Mouse (Mus musculus) liver, embryonic 11.5 days (tissue): Measurements from ENCODE around the gene Alkbh6. TPM values are rescaled to one million over a fixed set of nuclear protein-coding genes. Genes with fewer than 3 reads are reported as not detected.
A peak's percentile ranks its signal among the peaks of the same experiment; 100 is the strongest.

Experiments used
- ATAC-seq: fragments of 200-750 bp; cut with Nextera tagmentation; replicated peaks from 2 replicates; pipeline ENCODE4 v1.8.0; 2017; ENCODE audit warnings: moderate number of reproducible peaks, mild to moderate bottlenecking, moderate TSS enrichment, moderate library complexity; ENCODE audit not compliant: low FRiP score
- DNase-seq: peaks from one replicate; pipeline ENCODE4 v3.0.0-alpha.2; 2017; ENCODE audit warnings: low spot score
- H3K27ac ChIP-seq: fragments of 300-500 bp; sonication (generic); 2 replicates; pipeline ENCODE4 v1.5.1; 2014; ENCODE audit warnings: mild to moderate bottlenecking, low read depth, low read length, control low read depth
- H3K27me3 ChIP-seq: fragments of 300-500 bp; sonication (generic); replicated peaks from 2 replicates; pipeline ENCODE4 v1.6.1; 2014; ENCODE audit warnings: low read length, mixed read lengths; ENCODE audit not compliant: control insufficient read depth, insufficient read depth
- H3K36me3 ChIP-seq: fragments of 300-500 bp; sonication (generic); 2 replicates; pipeline ENCODE4 v1.6.1; 2014; ENCODE audit warnings: mild to moderate bottlenecking, low read length, moderate library complexity, mixed read lengths; ENCODE audit not compliant: control insufficient read depth, insufficient read depth
- H3K4me1 ChIP-seq: fragments of 300-500 bp; sonication (generic); replicated peaks from 2 replicates; pipeline ENCODE4 v1.6.1; 2014; ENCODE audit warnings: low read length, mixed read lengths; ENCODE audit not compliant: control insufficient read depth, insufficient read depth
- H3K4me2 ChIP-seq: fragments of 300-500 bp; sonication (generic); 2 replicates; pipeline ENCODE4 v1.6.1; 2014; ENCODE audit warnings: mild to moderate bottlenecking, control low read depth, moderate library complexity
- H3K4me3 ChIP-seq: fragments of 300-500 bp; sonication (generic); 2 replicates; pipeline ENCODE4 v1.5.1; 2014; ENCODE audit warnings: low read depth, low read length, control low read depth
- H3K9ac ChIP-seq: fragments of 300-500 bp; sonication (generic); 2 replicates; pipeline ENCODE4 v1.6.1; 2014; ENCODE audit warnings: low read depth, low read length, control low read depth
- H3K9me3 ChIP-seq: fragments of 300-500 bp; sonication (generic); 2 replicates; pipeline ENCODE4 v1.6.1; 2016; ENCODE audit warnings: low read length, inconsistent platforms, mixed read lengths; ENCODE audit not compliant: control insufficient read depth
- WGBS: fragments of 180-500 bp; shearing (Covaris S2); extraction: QIAGEN DNeasy Blood & Tissue Kit; methylation state at CpG from one replicate; pipeline ENCODE4 v1.1.7; 2014; 5-methylcytosine and 5-hydroxymethylcytosine counted together
- polyA plus RNA-seq: library from polyadenylated mRNA; unstranded; fragments of >200 nt; fragmentation: Nextera tagmentation; extraction: Ambion mirVana; gene quantifications from 2 replicates; pipeline ENCODE4 v1.2.1, GENCODE M21; 2014

Alkbh6 gene
- polyA plus RNA-seq, 1 experiment from 2014 or later = 43.4 TPM

GRCm38 (mm10) chr7:30363344-30363738 lies 54.8 kb downstream of the Alkbh6 start:
- Histone ChIP-seq H3K27ac (no peak overlapping the region), H3K36me3 (no peaks in the 10 kb centered on the region), H3K4me3 (peak overlapping the region; percentile 60), H3K9ac (no peak overlapping the region), H3K27me3 (peaks cover 39% of the 10 kb centered on the region), H3K9me3 (no peaks in the 10 kb centered on the region), H3K4me1 (no peaks in the 10 kb centered on the region), H3K4me2 (peak overlapping the region; percentile 70)
- WGBS = 55% methylated on average over 6 of the region's 6 CpGs
- ATAC-seq = no peak
- no peak for DNase-seq

Other genes starting within 250 kb of the Alkbh6 start
- 3.9 and 4.1 TPM in 2 replicates for gene Zfp82, start 235.8 kb upstream of the Alkbh6 start, polyA plus RNA-seq
- 0.32 and 0.43 TPM in 2 replicates for gene Gm26920, start 218.3 kb upstream of the Alkbh6 start, polyA plus RNA-seq
- 7.6 and 7.7 TPM in 2 replicates for gene Zfp566, start 218.2 kb upstream of the Alkbh6 start, polyA plus RNA-seq
- gene Zfp260, start 213.9 kb upstream of the Alkbh6 start, polyA plus RNA-seq = 48.6 and 54.6 TPM in 2 replicates
- 2.8 and 2.9 TPM in 2 replicates for gene Zfp382, start 186.8 kb upstream of the Alkbh6 start, polyA plus RNA-seq
- gene Zfp146, start 139.0 kb upstream of the Alkbh6 start, polyA plus RNA-seq = 7.5 and 8.8 TPM in 2 replicates
- 4.7 and 5.1 TPM in 2 replicates for gene Cox7a1, start 124.6 kb upstream of the Alkbh6 start, polyA plus RNA-seq
- gene Capns1, start 109.9 kb upstream of the Alkbh6 start, polyA plus RNA-seq = 45.1 and 54.9 TPM in 2 replicates
- 109 and 129 TPM in 2 replicates for gene Polr2i, start 76.8 kb upstream of the Alkbh6 start, polyA plus RNA-seq
- gene Tbcb, start 76.4 kb upstream of the Alkbh6 start, polyA plus RNA-seq = 124 and 126 TPM in 2 replicates
- gene Ovol3, start 73.0 kb upstream of the Alkbh6 start, polyA plus RNA-seq = not detected in 2 replicates
- gene Thap8, start 28.6 kb upstream of the Alkbh6 start, polyA plus RNA-seq = not detected in 2 replicates
- 15.3 and 16.0 TPM in 2 replicates for gene Wdr62, start 28.3 kb upstream of the Alkbh6 start, polyA plus RNA-seq
- gene Clip3, start 17.0 kb upstream of the Alkbh6 start, polyA plus RNA-seq = 16.3 and 17.6 TPM in 2 replicates
- gene Syne4, start 6.1 kb downstream of the Alkbh6 start, polyA plus RNA-seq = 25.6 and 28.9 TPM in 2 replicates
- not detected in 2 replicates for gene E130208F15Rik, start 13.0 kb downstream of the Alkbh6 start, polyA plus RNA-seq
- gene Sdhaf1, start 15.2 kb downstream of the Alkbh6 start, polyA plus RNA-seq = 13.5 and 14.6 TPM in 2 replicates
- gene Lrfn3, start 54.1 kb downstream of the Alkbh6 start, polyA plus RNA-seq = 3.5 TPM in 2 replicates
- 60.6 and 61.9 TPM in 2 replicates for gene Tyrobp, start 105.0 kb downstream of the Alkbh6 start, polyA plus RNA-seq
- 2.2 and 2.9 TPM in 2 replicates for gene Hcst, start 111.1 kb downstream of the Alkbh6 start, polyA plus RNA-seq
- gene Nfkbid, start 113.0 kb downstream of the Alkbh6 start, polyA plus RNA-seq = 1.8 and 3.6 TPM in 2 replicates
- gene Aplp1, start 136.8 kb downstream of the Alkbh6 start, polyA plus RNA-seq = 18.4 and 19.1 TPM in 2 replicates
- 0.22 and 0.95 TPM in 2 replicates for gene Kirrel2, start 149.0 kb downstream of the Alkbh6 start, polyA plus RNA-seq
- 0.26 and 0.27 TPM in 2 replicates for gene Nphs1, start 149.6 kb downstream of the Alkbh6 start, polyA plus RNA-seq
- 19.0 and 19.5 TPM in 2 replicates for gene Prodh2, start 184.9 kb downstream of the Alkbh6 start, polyA plus RNA-seq
- gene Arhgap33, start 226.3 kb downstream of the Alkbh6 start, polyA plus RNA-seq = 7.1 and 7.5 TPM in 2 replicates
- 3.9 and 5.4 TPM in 2 replicates for gene Hspb6, start 243.5 kb downstream of the Alkbh6 start, polyA plus RNA-seq
- 10.7 and 13.0 TPM in 2 replicates for gene Proser3, start 243.6 kb downstream of the Alkbh6 start, polyA plus RNA-seq